Mouse (Mus musculus): ENCODE data around the gene Adcy6. TPM values are rescaled to one million over a fixed set of nuclear protein-coding genes. Genes with fewer than 3 reads are reported as not detected.

Gene Adcy6
- total RNA-seq, 2 experiments from 2014 or later, result 141 to 148 TPM

DNA sequence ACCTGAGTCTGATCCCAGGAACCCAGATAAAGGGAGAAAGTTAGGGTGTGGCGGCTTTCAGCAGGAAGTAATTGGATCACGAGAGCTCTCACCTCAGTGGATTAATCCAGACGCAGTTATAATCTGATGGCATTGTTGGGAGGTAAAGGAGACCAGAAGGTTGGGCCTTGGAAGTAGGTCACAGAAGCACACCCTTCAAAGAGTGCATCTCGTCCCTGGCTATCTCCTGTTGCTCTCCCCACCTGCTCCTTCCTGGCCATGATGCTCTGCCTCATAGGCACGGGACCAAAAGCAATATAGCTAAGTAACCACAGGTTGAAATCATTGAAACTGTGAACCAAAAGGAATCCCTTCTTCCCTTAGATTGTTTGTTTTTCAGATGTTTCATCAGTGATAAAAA, 52.7 kb downstream of the Adcy6 start:
- no peak for DNase-seq

DNA sequence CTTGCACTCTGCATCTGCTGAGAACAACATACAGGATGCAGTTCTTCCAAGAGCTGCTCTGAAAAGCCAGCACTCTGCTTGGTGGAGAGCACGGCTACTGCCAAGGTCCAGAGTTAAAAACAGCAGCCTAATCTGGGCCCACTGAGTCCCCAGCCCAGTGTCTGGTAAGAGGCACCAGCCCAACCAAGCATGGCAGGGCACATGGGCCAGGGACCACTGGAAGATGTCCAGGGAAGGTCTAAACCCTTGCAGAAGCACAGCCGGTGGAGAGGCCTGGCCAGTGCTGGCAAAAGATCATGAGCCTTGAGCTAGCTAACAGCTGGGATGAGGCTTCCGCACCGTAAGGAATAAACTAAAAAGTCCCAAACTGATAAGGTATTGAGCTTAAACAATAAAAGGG, 54.0 kb downstream of the Adcy6 start:
- DNase-seq, result peak; percentile 43 to 75

DNA sequence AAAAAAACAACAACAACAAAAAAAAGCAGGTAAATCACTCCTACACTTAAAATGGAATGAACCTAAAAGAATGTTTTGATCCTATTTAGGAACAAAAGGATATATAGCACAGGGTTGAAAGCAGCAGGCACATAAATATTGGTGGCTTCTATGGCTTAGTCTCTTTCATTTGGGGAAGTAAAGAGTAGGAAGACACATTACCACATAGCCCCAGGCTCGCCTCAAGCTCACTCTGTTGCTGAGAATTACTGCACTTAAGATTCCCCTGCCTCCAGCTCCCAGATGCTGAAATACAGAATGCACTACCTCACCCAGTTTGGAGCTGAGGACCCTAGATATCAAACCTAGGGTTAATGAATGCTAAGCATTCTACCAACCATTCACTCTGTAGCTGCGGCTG, 57.1 kb downstream of the Adcy6 start:
- no peak for DNase-seq

DNA sequence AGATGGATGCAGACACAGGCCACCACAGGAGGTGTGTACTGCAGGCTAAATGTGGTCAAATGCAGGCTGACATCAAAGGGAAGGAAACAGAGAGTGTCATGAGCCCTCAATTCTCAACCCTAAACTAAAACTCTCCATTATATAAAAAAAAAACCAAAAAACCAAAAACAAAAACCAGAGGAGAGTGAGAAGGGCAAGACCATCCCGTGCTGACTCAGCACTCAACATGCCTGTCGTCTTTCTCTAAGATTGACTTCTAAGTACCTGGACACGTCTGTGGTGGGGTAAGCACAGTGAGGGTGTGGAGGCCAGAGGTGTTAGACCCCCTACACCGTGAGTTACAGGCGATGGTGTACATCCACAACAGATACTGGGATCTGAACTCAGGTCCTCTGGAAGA, 63.0 kb downstream of the Adcy6 start:
- DNase-seq, result no peak

DNA sequence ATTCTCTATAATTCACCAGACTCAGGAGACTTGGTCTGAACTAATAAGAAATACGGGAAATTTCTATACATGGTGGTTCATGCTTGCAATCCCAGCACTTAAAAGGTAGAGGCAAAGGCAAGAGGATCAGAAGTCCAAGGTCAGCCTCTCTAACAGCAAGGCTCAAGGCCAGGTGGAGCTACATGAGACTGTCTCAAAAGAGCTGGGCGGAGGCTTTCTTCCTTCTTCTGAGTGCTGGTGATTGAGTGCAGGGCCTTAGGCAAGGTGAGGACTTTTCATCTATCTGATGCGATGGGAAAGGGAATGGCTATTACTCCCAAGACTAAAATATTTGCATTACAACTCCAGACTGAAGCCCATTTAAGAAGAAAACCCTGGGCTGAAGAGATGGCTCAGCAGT, 64.7 kb downstream of the Adcy6 start:
- no peak for DNase-seq

DNA sequence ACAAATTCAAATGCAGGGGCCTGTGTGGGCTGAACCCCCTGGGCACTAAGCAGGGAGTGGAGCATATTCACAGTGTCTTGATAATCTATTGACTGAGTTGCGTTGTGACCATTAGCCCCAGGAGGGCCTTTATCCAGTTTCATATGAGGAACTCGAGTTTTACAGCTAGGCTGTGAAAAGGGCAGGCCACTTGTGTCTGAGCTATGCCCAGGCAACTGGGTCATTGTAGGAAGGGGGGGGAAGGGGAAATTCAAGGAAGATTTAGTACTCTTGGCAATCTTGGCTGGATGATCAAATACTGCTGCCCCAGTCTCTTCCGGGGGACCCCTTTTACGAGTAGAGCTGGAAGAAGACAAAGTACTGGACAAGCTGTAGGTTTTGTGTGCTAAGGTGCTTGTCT, 66.5 kb downstream of the Adcy6 start:
- no peak for DNase-seq

DNA sequence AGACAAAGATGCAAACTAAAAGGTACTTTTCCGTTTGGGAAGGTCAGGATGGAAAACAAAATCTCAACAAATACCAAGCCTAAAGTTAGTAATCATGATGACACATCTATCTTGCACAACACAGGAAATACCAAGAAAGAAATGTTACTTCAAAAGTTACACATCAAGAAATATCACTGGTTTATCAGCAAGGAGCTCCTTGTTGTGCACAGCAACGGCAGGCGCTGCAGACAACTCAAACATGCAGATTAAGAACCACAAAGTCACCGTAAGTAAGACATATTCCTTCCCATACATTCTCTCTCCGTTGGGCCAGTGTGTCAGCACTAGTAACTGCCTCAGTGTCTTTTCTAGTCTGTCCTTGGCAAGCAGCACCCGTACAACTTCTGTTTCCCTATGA, 68.8 kb downstream of the Adcy6 start:
- DNase-seq, result no peak

Other genes with a start within 250 kb of the Adcy6 start
- gene Olfr283, start 229.1 kb downstream of the Adcy6 start, total RNA-seq (2021), result not detected
- not detected for gene Olfr282, start 178.9 kb downstream of the Adcy6 start, total RNA-seq (2021)
- not detected for gene Olfr281, start 157.5 kb downstream of the Adcy6 start, total RNA-seq (2021)
- gene OR5BS1P, start 140.2 kb downstream of the Adcy6 start, total RNA-seq (2021), result not detected
- gene Lalba, start 127.4 kb downstream of the Adcy6 start, total RNA-seq (2021), result under 1 TPM in 1 of 2 experiments, not detected in 1; 0.39 TPM
- gene Olfr279, start 117.7 kb downstream of the Adcy6 start, total RNA-seq (2021), result not detected
- 10 to 100 TPM; 73.5 to 85.8 TPM for gene Kansl2, start 75.8 kb downstream of the Adcy6 start, total RNA-seq (2021)
- 10 to 100 TPM; 26.3 to 31.2 TPM for gene Ccnt1, start 39.2 kb downstream of the Adcy6 start, total RNA-seq (2021)
- 1 to 10 TPM; 2.5 to 2.8 TPM for gene 4930415O20Rik, start 39.1 kb downstream of the Adcy6 start, total RNA-seq (2021)
- gene Cacnb3, start 20.8 kb upstream of the Adcy6 start, total RNA-seq (2021), result 1 to 10 TPM; 2.7 to 3.3 TPM
- gene Ddx23, start 52.8 kb upstream of the Adcy6 start, total RNA-seq (2021), result 10 to 100 TPM; 60.7 to 63.2 TPM
- 1 to 10 TPM in 1 of 2 experiments, under 1 TPM in 1; 0.77 to 1.3 TPM for gene Rnd1, start 67.4 kb upstream of the Adcy6 start, total RNA-seq (2021)
- under 1 TPM; 0.67 to 0.72 TPM for gene Ccdc65, start 98.1 kb upstream of the Adcy6 start, total RNA-seq (2021)
- 1 to 10 TPM; 7.9 to 8.5 TPM for gene Fkbp11, start 118.1 kb upstream of the Adcy6 start, total RNA-seq (2021)
- gene Arf3, start 153.1 kb upstream of the Adcy6 start, total RNA-seq (2021), result 10 to 100 TPM; 17.8 to 21.5 TPM
- gene Wnt10b, start 168.1 kb upstream of the Adcy6 start, total RNA-seq (2021), result under 1 TPM; 0.10 to 0.20 TPM
- not detected for gene Wnt1, start 179.8 kb upstream of the Adcy6 start, total RNA-seq (2021)
- under 1 TPM; 0.64 to 0.79 TPM for gene Ddn, start 199.4 kb upstream of the Adcy6 start, total RNA-seq (2021)
- 100 to 1,000 TPM; 107 to 125 TPM for gene Prkag1, start 221.4 kb upstream of the Adcy6 start, total RNA-seq (2021)

Measured in heart, adult 18-20 months (tissue).